In the genomic region with DNA sequence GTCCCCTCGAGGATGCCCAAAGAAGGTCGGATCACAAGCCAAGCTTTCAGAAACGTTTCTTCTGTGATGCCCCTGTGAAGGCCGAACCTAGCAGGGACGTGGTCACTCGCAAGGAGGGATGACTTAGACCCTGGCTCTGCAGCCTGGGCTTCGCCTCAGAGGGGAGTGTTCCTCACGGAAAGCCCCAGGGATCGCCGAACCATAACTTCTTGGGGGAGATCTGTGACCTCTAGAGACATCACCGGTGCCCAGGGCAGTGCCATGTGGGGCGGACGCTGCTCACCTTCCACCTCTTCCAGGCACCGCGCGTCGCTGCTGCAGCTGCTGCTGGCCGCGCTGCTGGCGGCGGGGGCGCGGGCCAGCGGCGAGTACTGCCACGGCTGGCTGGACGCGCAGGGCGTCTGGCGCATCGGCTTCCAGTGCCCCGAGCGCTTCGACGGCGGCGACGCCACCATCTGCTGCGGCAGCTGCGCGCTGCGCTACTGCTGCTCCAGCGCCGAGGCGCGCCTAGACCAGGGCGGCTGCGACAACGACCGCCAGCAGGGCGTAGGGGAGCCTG, we compare ENCODE assay signal across 8 mouse cellular contexts. TPM values are rescaled to one million over a fixed set of nuclear protein-coding genes. Genes with fewer than 3 reads are reported as not detected.
DNase-seq lines count a peak whose midpoint lies in the region; ATAC-seq and TF ChIP-seq lines count a peak whose summit lies in the region.

No protein-coding gene starts in this region.

- peaks cover 7% of the 10 kb centered on the region for H3K36me3 ChIP-seq in kidney, embryonic 14.5 days (ENCODE audit: control insufficient read depth, insufficient read depth, low read length)
- H3K36me3 ChIP-seq in forebrain, embryonic 13.5 days (ENCODE audit: poor library complexity, severe bottlenecking) = peaks cover 15% of the 10 kb centered on the region
- H3K36me3 ChIP-seq in hindbrain, postnatal 0 days (ENCODE audit: insufficient read depth, low read length) = no peaks in the 10 kb centered on the region
- no peaks in the 10 kb centered on the region for H3K36me3 ChIP-seq in lung, postnatal 0 days (ENCODE audit: insufficient read depth, low read length)
- H3K36me3 ChIP-seq in small intestine, adult 2 months (ENCODE audit: control insufficient read depth, insufficient read depth, low read length) = no peaks in the 10 kb centered on the region; the same call in 1 of the 2 replicates

- peak overlapping the region; percentile 70 for H3K9ac ChIP-seq in kidney, embryonic 14.5 days (ENCODE audit: low read depth, low read length)
- peak overlapping the region; percentile 93 for H3K9ac ChIP-seq in forebrain, embryonic 13.5 days
- peak overlapping the region; percentile 50 for H3K9ac ChIP-seq in hindbrain, postnatal 0 days (replicated peaks; ENCODE audit: low read length)
- H3K9ac ChIP-seq in lung, postnatal 0 days (replicated peaks; ENCODE audit: low read depth) = no peak overlapping the region

- TF ChIP-seq POLR2A in small intestine, adult 2 months (IDR thresholded peaks at IDR 0.05; ENCODE audit: low read depth, low read length) = no peak

- DNase-seq in kidney, adult 11 months = no peak
- peak; percentile 62 for DNase-seq in adrenal gland, postnatal 25 days
- peak; percentile 73 for DNase-seq in hindbrain, postnatal 0 days (ENCODE audit: low spot score)
- no peak for DNase-seq in lung, postnatal 0 days (ENCODE audit: low spot score)
- DNase-seq in frontal cortex, postnatal 36 days (ENCODE audit: low spot score in 2 of 2) = no peak

- H3K9me3 ChIP-seq in kidney, embryonic 14.5 days (ENCODE audit: control insufficient read depth, low read length) = no peaks in the 10 kb centered on the region
- no peaks in the 10 kb centered on the region for H3K9me3 ChIP-seq in forebrain, embryonic 13.5 days (replicated peaks)
- H3K9me3 ChIP-seq in hindbrain, postnatal 0 days (ENCODE audit: low read length) = no peaks in the 10 kb centered on the region
- no peaks in the 10 kb centered on the region for H3K9me3 ChIP-seq in lung, postnatal 0 days (ENCODE audit: low read length)

- no peaks in the 10 kb centered on the region for H3K27me3 ChIP-seq in kidney, embryonic 14.5 days (ENCODE audit: control insufficient read depth, insufficient read depth, low read length)
- peaks cover 7% of the 10 kb centered on the region; the same call in 1 of the 2 replicates for H3K27me3 ChIP-seq in forebrain, embryonic 13.5 days
- no peaks in the 10 kb centered on the region; the same call in 1 of the 2 replicates for H3K27me3 ChIP-seq in hindbrain, postnatal 0 days (ENCODE audit: insufficient read depth, low read length)
- H3K27me3 ChIP-seq in lung, postnatal 0 days (replicated peaks; ENCODE audit: insufficient read depth, low read length) = no peaks in the 10 kb centered on the region
- H3K27me3 ChIP-seq in small intestine, adult 2 months (ENCODE audit: control insufficient read depth, insufficient read depth, low read length) = no peaks in the 10 kb centered on the region

- H3K4me2 ChIP-seq in kidney, embryonic 14.5 days (replicated peaks; ENCODE audit: low read depth, low read length) = peak overlapping the region; percentile 82
- peak overlapping the region; percentile 77 for H3K4me2 ChIP-seq in forebrain, embryonic 13.5 days
- peak overlapping the region; percentile 73 for H3K4me2 ChIP-seq in hindbrain, postnatal 0 days (ENCODE audit: low read depth, low read length)
- peak overlapping the region; percentile 90 for H3K4me2 ChIP-seq in lung, postnatal 0 days (replicated peaks; ENCODE audit: low read depth, low read length)

- no peak for TF ChIP-seq EP300 in lung, postnatal 0 days (IDR thresholded peaks at IDR 0.05)

- 0% methylated on average over 39 of the region's 51 CpGs for whole genome bisulfite sequencing in kidney, embryonic 14.5 days
- WGBS in forebrain, embryonic 13.5 days = under 1% methylated on average over 50 of the region's 51 CpGs
- WGBS in hindbrain, postnatal 0 days = under 1% methylated on average over 51 of the region's 51 CpGs
- WGBS in lung, postnatal 0 days = under 1% methylated on average over 49 of the region's 51 CpGs
- under 1% methylated on average over 51 of the region's 51 CpGs for WGBS in small intestine, adult 2 months

- TF ChIP-seq CTCF in hindbrain, postnatal 0 days (IDR thresholded peaks at IDR 0.05; ENCODE audit: low read depth) = peak; percentile 12; the same call in 1 of the 2 replicates
- no peak for TF ChIP-seq CTCF in lung, postnatal 0 days (IDR thresholded peaks at IDR 0.05)
- TF ChIP-seq CTCF in small intestine, adult 2 months (IDR thresholded peaks at IDR 0.05; ENCODE audit: extremely low read depth, insufficient read length, insufficient replicate concordance, low read depth, low read length) = no peak

- peak overlapping the region; percentile 58 for H3K4me3 ChIP-seq in kidney, embryonic 14.5 days (ENCODE audit: low read length)
- peak overlapping the region; percentile 84 for H3K4me3 ChIP-seq in forebrain, embryonic 13.5 days
- H3K4me3 ChIP-seq in hindbrain, postnatal 0 days (ENCODE audit: low read length) = peak overlapping the region; percentile 62
- H3K4me3 ChIP-seq in lung, postnatal 0 days (ENCODE audit: low read depth, low read length) = peak overlapping the region; percentile 49
- H3K4me3 ChIP-seq in small intestine, adult 2 months (ENCODE audit: low read depth, low read length) = peak overlapping the region; percentile 64

- peaks cover 8% of the 10 kb centered on the region; the same call in 1 of the 2 replicates for H3K4me1 ChIP-seq in kidney, embryonic 14.5 days (ENCODE audit: control insufficient read depth, insufficient read depth, low read length)
- peaks cover 49% of the 10 kb centered on the region for H3K4me1 ChIP-seq in forebrain, embryonic 13.5 days
- no peaks in the 10 kb centered on the region for H3K4me1 ChIP-seq in hindbrain, postnatal 0 days (ENCODE audit: insufficient read depth, low read length)
- no peaks in the 10 kb centered on the region for H3K4me1 ChIP-seq in lung, postnatal 0 days (ENCODE audit: insufficient read depth, low read depth, low read length)
- peaks cover 6% of the 10 kb centered on the region for H3K4me1 ChIP-seq in small intestine, adult 2 months (ENCODE audit: control insufficient read depth, insufficient read depth, insufficient read length, low read length)

- H3K27ac ChIP-seq in kidney, embryonic 14.5 days (ENCODE audit: low read depth, low read length) = peak overlapping the region; percentile 73; the same call in 1 of the 2 replicates
- H3K27ac ChIP-seq in forebrain, embryonic 13.5 days = peak overlapping the region; percentile 92
- H3K27ac ChIP-seq in hindbrain, postnatal 0 days = peak overlapping the region; percentile 62
- peak overlapping the region; percentile 38; the same call in 1 of the 2 replicates for H3K27ac ChIP-seq in lung, postnatal 0 days (ENCODE audit: low read length)
- no peak overlapping the region for H3K27ac ChIP-seq in small intestine, adult 2 months (ENCODE audit: insufficient read depth, low read depth, low read length)

- peak; percentile 50 for ATAC-seq in kidney, embryonic 14.5 days (ENCODE audit: low FRiP score, low TSS enrichment)
- ATAC-seq in forebrain, embryonic 13.5 days = peak; percentile 65
- peak; percentile 53 for ATAC-seq in hindbrain, postnatal 0 days
- peak; percentile 5; the same call in 1 of the 2 replicates for ATAC-seq in lung, postnatal 0 days

RNA-seq across cellular contexts. Expression of gene Shisa2, which starts 0.8 kb away (rescaled TPM):
- 19.0 and 24.6 TPM in 2 replicates for polyA plus RNA-seq in kidney, embryonic 14.5 days (2014; fragmentation: Nextera tagmentation; extraction: Ambion mirVana)
- 1.5 and 2.1 TPM in 2 replicates for total RNA-seq in adrenal gland, postnatal 25 days (2021)
- 26.6 and 31.1 TPM in 2 replicates for polyA plus RNA-seq in forebrain, embryonic 13.5 days (2015; fragmentation: Nextera tagmentation; extraction: Ambion mirVana)
- total RNA-seq in hindbrain, postnatal 0 days (2014; rRNA removed) = 13.6 and 13.7 TPM in 2 replicates
- polyA plus RNA-seq in hindbrain, postnatal 0 days (2015; fragmentation: Nextera tagmentation; extraction: Ambion mirVana) = 3.7 and 3.9 TPM in 2 replicates
- 10.6 and 17.5 TPM in 2 replicates for polyA plus RNA-seq in lung, postnatal 0 days (2015; fragmentation: Nextera tagmentation; extraction: Ambion mirVana)
- 12.3 and 20.7 TPM in 2 replicates for polyA plus RNA-seq in small intestine, adult 2 months (2012; rRNA removed)

RNA-seq across cellular contexts. Expression of gene Cdadc1, which starts 28.1 kb away (rescaled TPM):
- 25.7 and 35.5 TPM in 2 replicates for polyA plus RNA-seq in kidney, embryonic 14.5 days (2014; fragmentation: Nextera tagmentation; extraction: Ambion mirVana)
- total RNA-seq in adrenal gland, postnatal 25 days (2021) = 64.0 and 73.2 TPM in 2 replicates
- 32.4 and 38.4 TPM in 2 replicates for polyA plus RNA-seq in forebrain, embryonic 13.5 days (2015; fragmentation: Nextera tagmentation; extraction: Ambion mirVana)
- 5.2 and 49.7 TPM in 2 replicates for total RNA-seq in hindbrain, postnatal 0 days (2014; rRNA removed)
- polyA plus RNA-seq in hindbrain, postnatal 0 days (2015; fragmentation: Nextera tagmentation; extraction: Ambion mirVana) = 36.3 and 38.1 TPM in 2 replicates
- polyA plus RNA-seq in lung, postnatal 0 days (2015; fragmentation: Nextera tagmentation; extraction: Ambion mirVana) = 42.0 and 42.3 TPM in 2 replicates
- 0.63 and 1.9 TPM in 2 replicates for polyA plus RNA-seq in small intestine, adult 2 months (2012; rRNA removed)

Comparison
In these comparisons a context has a peak if more than half of its experiments do, and no peak if none do; other contexts are left out.
1. ATAC-seq: peak in every context shown above with its lines; median percentile 65 in forebrain, embryonic 13.5 days; 53 in hindbrain, postnatal 0 days; 50 in kidney, embryonic 14.5 days; 5 in lung, postnatal 0 days.
2. DNase-seq: peak in adrenal gland, postnatal 25 days (single experiment) and hindbrain, postnatal 0 days (single experiment); none in kidney, adult 11 months (single experiment), lung, postnatal 0 days (single experiment) and frontal cortex, postnatal 36 days (0 of 2).
3. Peak in every context shown above with its lines, with median percentiles within 50 percentile points of each other: H3K4me2 ChIP-seq and H3K4me3 ChIP-seq.